Comparison of ENCODE assay signal across 27 mouse cellular contexts in genomic region chr10:6927600-6928223, GRCm38 (mm10).
"Had no signal": no experiment of that assay in that cellular context is flagged by ENCODE, and none has a peak within 500 bp of the region (broad histone marks: within the 10 kb centered on the region; RNA-seq: fewer than 3 reads in every experiment).

No protein-coding gene starts in this region.

- H3K36me3 ChIP-seq: heart, embryonic 13.5 days; heart, embryonic 15.5 days; hindbrain, embryonic 10.5 days; hindbrain, embryonic 12.5 days; limb, embryonic 10.5 days; limb, embryonic 12.5 days; liver, embryonic 13.5 days; liver, embryonic 15.5 days had no signal

- ATAC-seq: hindbrain, embryonic 16.5 days; inflammation-experienced regulatory T-cells, adult 6 months had no signal

- H3K9me3 ChIP-seq: heart, embryonic 13.5 days; heart, embryonic 15.5 days; hindbrain, embryonic 10.5 days; hindbrain, embryonic 12.5 days; limb, embryonic 10.5 days; limb, embryonic 12.5 days; liver, embryonic 13.5 days; liver, embryonic 15.5 days had no signal

- H3K4me2 ChIP-seq: heart, embryonic 11.5 days; heart, embryonic 13.5 days; heart, embryonic 15.5 days; hindbrain, embryonic 12.5 days; hindbrain, embryonic 14.5 days; limb, embryonic 12.5 days; liver, embryonic 11.5 days; liver, embryonic 13.5 days; liver, embryonic 15.5 days had no signal

- H3K27ac ChIP-seq: heart, adult 2 months; heart, embryonic 13.5 days; heart, embryonic 15.5 days; hindbrain, embryonic 10.5 days; hindbrain, embryonic 12.5 days; hindbrain, embryonic 14.5 days; limb, embryonic 10.5 days; limb, embryonic 12.5 days; liver, embryonic 13.5 days; liver, embryonic 15.5 days had no signal

- H3K4me1 ChIP-seq: heart, embryonic 13.5 days; heart, embryonic 15.5 days; hindbrain, embryonic 10.5 days; hindbrain, embryonic 12.5 days; limb, embryonic 10.5 days; limb, embryonic 12.5 days; liver, embryonic 13.5 days; liver, embryonic 15.5 days had no signal

- H3K4me3 ChIP-seq: heart, adult 2 months; heart, embryonic 13.5 days; heart, embryonic 15.5 days; hindbrain, embryonic 10.5 days; hindbrain, embryonic 12.5 days; layer of hippocampus, adult 2 months; limb, embryonic 10.5 days; limb, embryonic 12.5 days; liver, embryonic 13.5 days; liver, embryonic 15.5 days had no signal

- H3K9ac ChIP-seq: heart, embryonic 13.5 days; heart, embryonic 15.5 days; hindbrain, embryonic 12.5 days; hindbrain, embryonic 14.5 days; limb, embryonic 12.5 days; liver, embryonic 13.5 days; liver, embryonic 15.5 days had no signal

- H3K27me3 ChIP-seq: heart, embryonic 13.5 days; heart, embryonic 15.5 days; hindbrain, embryonic 12.5 days; limb, embryonic 12.5 days; liver, embryonic 13.5 days; liver, embryonic 15.5 days had no signal

- DNase-seq: gastrocnemius, postnatal 14 days; gastrocnemius, postnatal 36 days; heart, adult 11 months; heart, adult 2 months; heart, postnatal 14 days; heart, postnatal 4 days; kidney, adult 11 months; kidney, adult 2 months; kidney, adult 9 months; kidney, postnatal 10 days; kidney, postnatal 25 days; kidney, postnatal 4 days; liver; liver, embryonic 13.5 days had no signal
